In the genomic region with DNA sequence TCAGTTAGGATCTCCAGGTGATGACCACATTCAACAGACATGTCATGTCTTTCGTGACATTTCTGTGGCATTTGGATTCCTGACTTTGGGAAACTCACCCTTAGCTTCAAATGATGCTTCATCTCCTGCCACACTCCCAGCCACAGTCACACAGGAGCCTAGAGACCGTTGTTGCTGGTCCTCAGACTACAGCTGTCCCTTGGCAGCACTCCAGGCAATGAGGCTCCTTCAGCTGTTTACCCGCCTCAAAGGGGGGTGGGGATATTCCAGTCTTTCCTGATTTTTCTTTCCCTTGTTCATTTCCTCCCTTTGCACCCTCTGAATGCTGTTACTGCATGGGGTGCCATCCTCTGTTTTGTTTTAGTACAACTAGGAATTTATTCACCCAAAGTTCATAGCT, we compare ENCODE assay signal across 8 mouse cellular contexts.
DNase-seq lines count a peak whose midpoint lies in the region; ATAC-seq and TF ChIP-seq lines count a peak whose summit lies in the region.

No protein-coding gene starts in this region.

- no peak overlapping the region for H3K4me2 ChIP-seq in heart, embryonic 15.5 days
- no peak overlapping the region for H3K4me2 ChIP-seq in stomach, postnatal 0 days (replicated peaks; ENCODE audit: low read depth)

- ATAC-seq in heart, embryonic 15.5 days (replicated peaks; ENCODE audit: insufficient number of reproducible peaks, insufficient read depth, low FRiP score, low read depth): no peak
- ATAC-seq in stomach, postnatal 0 days (ENCODE audit: low FRiP score, low TSS enrichment): no peak

- no peak for TF ChIP-seq EP300 in stomach, postnatal 0 days (optimal IDR thresholded peaks at IDR 0.05)

- WGBS in heart, embryonic 15.5 days: 23% methylated on average over 3 of the region's 3 CpGs
- 28% methylated on average over 3 of the region's 3 CpGs for WGBS in stomach, postnatal 0 days

- no peak for TF ChIP-seq CTCF in stomach, postnatal 0 days (IDR thresholded peaks at IDR 0.05; ENCODE audit: low read depth)

- H3K27me3 ChIP-seq in heart, embryonic 15.5 days: no peaks in the 10 kb centered on the region
- H3K27me3 ChIP-seq in stomach, postnatal 0 days (ENCODE audit: control insufficient read depth, insufficient read depth, low read length): no peaks in the 10 kb centered on the region

- peak overlapping the region; percentile 66 for H3K27ac ChIP-seq in heart, embryonic 15.5 days
- no peak overlapping the region for H3K27ac ChIP-seq in stomach, postnatal 0 days (replicated peaks)

- no peaks in the 10 kb centered on the region for H3K36me3 ChIP-seq in heart, embryonic 15.5 days
- H3K36me3 ChIP-seq in stomach, postnatal 0 days (ENCODE audit: control insufficient read depth, insufficient read depth, low read length): no peaks in the 10 kb centered on the region

- peak; percentile 46 for DNase-seq in adrenal gland, postnatal 10 days
- no peak for DNase-seq in adrenal gland, postnatal 4 days (ENCODE audit: low spot score in 2 of 2)
- peak; percentile 70 to 73 for DNase-seq in right cerebral cortex, postnatal 10 days (ENCODE audit: low spot score in 2 of 2)
- DNase-seq in right cerebral cortex, postnatal 25 days: no peak
- DNase-seq in layer of hippocampus, postnatal 10 days (ENCODE audit: low spot score in 2 of 2): peak; percentile 36 to 60
- peak; percentile 49 for DNase-seq in stomach, postnatal 0 days (ENCODE audit: low spot score)
- DNase-seq in spleen, postnatal 14 days (ENCODE audit: low spot score in 2 of 2): no peak

- peaks cover 46% of the 10 kb centered on the region for H3K4me1 ChIP-seq in heart, embryonic 15.5 days (replicated peaks)
- peaks cover 6% of the 10 kb centered on the region for H3K4me1 ChIP-seq in stomach, postnatal 0 days (replicated peaks; ENCODE audit: control insufficient read depth, insufficient read depth)

- H3K9ac ChIP-seq in heart, embryonic 15.5 days: no peak overlapping the region
- H3K9ac ChIP-seq in stomach, postnatal 0 days (ENCODE audit: low read length): no peak overlapping the region

- no peaks in the 10 kb centered on the region for H3K9me3 ChIP-seq in heart, embryonic 15.5 days (replicated peaks)
- H3K9me3 ChIP-seq in stomach, postnatal 0 days (ENCODE audit: control insufficient read depth, low read length): no peaks in the 10 kb centered on the region

- no peak overlapping the region for H3K4me3 ChIP-seq in heart, embryonic 15.5 days
- H3K4me3 ChIP-seq in stomach, postnatal 0 days (ENCODE audit: low read depth, low read length): no peak overlapping the region

Comparison
In these comparisons a context has a peak if more than half of its experiments do, and no peak if none do; other contexts are left out.
1. DNase-seq: peak in adrenal gland, postnatal 10 days (single experiment), right cerebral cortex, postnatal 10 days (2 of 2), layer of hippocampus, postnatal 10 days (2 of 2) and stomach, postnatal 0 days (single experiment); none in adrenal gland, postnatal 4 days (0 of 2), right cerebral cortex, postnatal 25 days (single experiment) and spleen, postnatal 14 days (0 of 2).